15 mouse cellular contexts compared by ENCODE assay signal in genomic region chr3:122566549-122566948, GRCm38 (mm10). TPM values are rescaled to one million over a fixed set of nuclear protein-coding genes. Genes with fewer than 3 reads are reported as not detected.
DNase-seq lines count a peak whose midpoint lies in the region; ATAC-seq lines count a peak whose summit lies in the region.
"Had no signal": no experiment of that assay in that cellular context is flagged by ENCODE, and none has a peak within 500 bp of the region (broad histone marks: within the 10 kb centered on the region; RNA-seq: fewer than 3 reads in every experiment).

No protein-coding gene starts in this region.

- no peak overlapping the region for H3K4me3 ChIP-seq in hindbrain, embryonic 13.5 days
- H3K4me3 ChIP-seq: forebrain, embryonic 12.5 days; intestine, embryonic 15.5 days; limb, embryonic 15.5 days had no signal

- no peaks in the 10 kb centered on the region for H3K27me3 ChIP-seq in hindbrain, embryonic 13.5 days
- H3K27me3 ChIP-seq: forebrain, embryonic 12.5 days; intestine, embryonic 15.5 days; limb, embryonic 15.5 days; Patski had no signal

- no peaks in the 10 kb centered on the region for H3K4me1 ChIP-seq in hindbrain, embryonic 13.5 days (replicated peaks)
- H3K4me1 ChIP-seq: forebrain, embryonic 12.5 days; intestine, embryonic 15.5 days had no signal

- no peak overlapping the region for H3K9ac ChIP-seq in hindbrain, embryonic 13.5 days
- H3K9ac ChIP-seq: forebrain, embryonic 12.5 days; intestine, embryonic 15.5 days; limb, embryonic 15.5 days had no signal

- H3K36me3 ChIP-seq in hindbrain, embryonic 13.5 days, result peaks cover 20% of the 10 kb centered on the region

- H3K9me3 ChIP-seq in hindbrain, embryonic 13.5 days, result no peaks in the 10 kb centered on the region
- H3K9me3 ChIP-seq: forebrain, embryonic 12.5 days; intestine, embryonic 15.5 days; limb, embryonic 15.5 days had no signal

- 78% methylated on average over 4 of the region's 4 CpGs for WGBS in hindbrain, embryonic 13.5 days

- no peak for ATAC-seq in hindbrain, embryonic 13.5 days (ENCODE audit: low FRiP score)
- ATAC-seq: intestine, embryonic 15.5 days; Patski had no signal

- no peak overlapping the region for H3K4me2 ChIP-seq in hindbrain, embryonic 13.5 days
- H3K4me2 ChIP-seq: forebrain, embryonic 12.5 days; heart, embryonic 11.5 days; intestine, embryonic 15.5 days; limb, embryonic 15.5 days had no signal

- no peak overlapping the region for H3K27ac ChIP-seq in hindbrain, embryonic 13.5 days
- H3K27ac ChIP-seq: forebrain, embryonic 12.5 days; intestine, embryonic 15.5 days; limb, embryonic 15.5 days had no signal

- DNase-seq in layer of hippocampus, adult 11-12 months (ENCODE audit: low spot score), result peak; percentile 12
- no peak for DNase-seq in layer of hippocampus, postnatal 14 days (ENCODE audit: low spot score in 2 of 2)
- DNase-seq in A20 (ENCODE audit: low read depth, low spot score) (peak; percentile 25), adipocyte (ENCODE audit: low spot score) (peak; percentile 21)
- peak; percentile 34 for DNase-seq in lung, postnatal 25 days (ENCODE audit: low spot score)
- no peak for DNase-seq in right cerebral cortex, postnatal 36 days (ENCODE audit: low spot score in 2 of 2)
- no peak for DNase-seq in adrenal gland, adult (ENCODE audit: inconsistent age in 2 of 2, low spot score in 1 of 2)
- DNase-seq: cerebellum, adult 8-10 months; right cerebral cortex, adult 18-20 months had no signal

RNA-seq across cellular contexts. Expression of gene Fnbp1l, which starts 53.0 kb away (rescaled TPM):
- total RNA-seq in layer of hippocampus, postnatal 14 days (2021), result 10 to 100 TPM; 60.0 to 60.1 TPM
- 211 and 214 TPM in 2 replicates for polyA plus RNA-seq in hindbrain, embryonic 13.5 days (2015; fragmentation: Nextera tagmentation; extraction: Ambion mirVana)

Comparison
In these comparisons a context has a peak if more than half of its experiments do, and no peak if none do; other contexts are left out.
1. DNase-seq: peak in layer of hippocampus, adult 11-12 months (single experiment), A20 (single experiment), adipocyte (single experiment) and lung, postnatal 25 days (single experiment); none in layer of hippocampus, postnatal 14 days (0 of 2), right cerebral cortex, postnatal 36 days (0 of 2) and adrenal gland, adult (0 of 2).